Mouse (Mus musculus) heart, adult 8-10 months (tissue): Measurements from ENCODE around the gene AC129217.1. TPM values are rescaled to one million over a fixed set of nuclear protein-coding genes. Genes with fewer than 3 reads are reported as not detected.

ENCODE experiments used
- DNase-seq: peaks from one replicate; pipeline ENCODE4 v3.0.0; 2022; ENCODE audit warnings: low spot score
- microRNA-seq: library from miRNA; unstranded; fragments of <30 nt; microRNA quantifications from one replicate; pipeline ENCODE4 v1.2.0, GENCODE M21; 2022
- total RNA-seq, 4 experiments: library from RNA; stranded (reverse); gene quantifications; 2 replicates each; pipeline ENCODE4 v1.2.4; 2022

AC129217.1 gene
- total RNA-seq, 4 experiments from 2014 or later: 0.53 TPM; not detected in 3

DNA sequence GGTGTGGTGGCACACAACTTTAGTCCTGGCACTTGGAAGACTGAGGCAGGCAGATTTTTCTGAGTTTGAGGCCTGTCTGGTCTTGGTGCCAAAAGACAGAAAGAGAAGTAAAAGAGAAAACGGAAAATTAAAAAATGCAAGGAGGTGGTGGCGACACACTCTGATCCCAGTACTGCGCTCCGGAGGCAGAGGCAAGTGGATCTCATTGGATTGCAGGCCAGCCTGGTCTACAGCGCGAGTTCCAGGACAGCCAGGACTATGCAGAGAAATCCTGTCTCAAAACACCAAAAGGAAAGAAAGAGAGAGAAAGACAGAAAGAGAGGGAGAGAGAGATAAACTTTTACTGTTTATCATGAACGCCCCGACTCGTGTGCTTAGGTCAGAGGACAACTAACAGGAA lies 41.3 kb downstream of the AC129217.1 start:
- DNase-seq: no peak

DNA sequence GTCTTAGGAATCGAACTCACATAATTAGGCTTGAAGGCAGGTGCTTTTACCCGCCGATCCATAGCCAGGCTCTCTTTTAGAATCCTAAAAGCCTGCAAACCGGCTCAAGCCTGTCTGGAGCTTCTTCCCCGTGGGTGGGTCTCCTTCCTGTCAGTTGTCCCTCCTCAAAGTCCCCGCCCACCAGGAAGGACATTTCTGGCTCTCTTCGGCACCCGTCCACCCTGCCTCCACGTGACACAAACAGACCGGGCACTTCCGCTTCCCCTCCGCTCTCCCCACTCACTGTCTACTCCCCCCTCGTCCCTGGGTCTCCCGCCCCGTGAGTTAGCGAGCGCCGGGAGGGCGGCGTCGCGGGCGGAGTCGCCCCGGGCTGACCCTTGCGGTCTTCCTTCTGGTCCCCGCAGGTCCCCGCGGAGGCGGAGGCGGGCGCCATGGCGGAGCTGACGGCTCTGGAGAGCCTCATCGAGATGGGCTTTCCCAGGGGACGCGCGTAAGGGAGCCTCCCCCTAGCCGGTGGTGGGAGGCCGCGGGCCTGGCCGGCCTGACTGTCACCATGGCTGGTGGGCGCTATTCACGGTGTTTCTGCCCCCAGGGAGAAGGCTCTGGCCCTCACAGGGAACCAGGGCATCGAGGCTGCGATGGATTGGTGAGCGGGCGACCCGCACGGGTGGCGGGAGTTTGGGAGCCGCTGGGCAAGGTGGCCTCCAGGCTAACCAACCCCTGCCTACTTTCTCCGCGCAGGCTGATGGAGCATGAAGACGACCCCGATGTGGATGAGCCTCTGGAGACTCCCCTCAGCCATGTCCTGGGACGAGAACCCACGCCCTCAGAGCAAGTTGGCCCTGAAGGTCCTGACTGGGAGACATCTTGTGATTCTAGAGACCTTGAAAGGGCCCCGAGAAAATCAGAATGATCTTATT lies 42.0 kb downstream of the AC129217.1 start, which contains the start of gene Ubxn1:
TSS of gene Ubxn1 (plus strand) at position 230 of the 920 bp plus-strand sequence.
- DNase-seq: peak; percentile 99

GRCm38 (mm10) chr19:8872266-8872840 lies 42.8 kb downstream of the AC129217.1 start:
- DNase-seq: no peak

DNA sequence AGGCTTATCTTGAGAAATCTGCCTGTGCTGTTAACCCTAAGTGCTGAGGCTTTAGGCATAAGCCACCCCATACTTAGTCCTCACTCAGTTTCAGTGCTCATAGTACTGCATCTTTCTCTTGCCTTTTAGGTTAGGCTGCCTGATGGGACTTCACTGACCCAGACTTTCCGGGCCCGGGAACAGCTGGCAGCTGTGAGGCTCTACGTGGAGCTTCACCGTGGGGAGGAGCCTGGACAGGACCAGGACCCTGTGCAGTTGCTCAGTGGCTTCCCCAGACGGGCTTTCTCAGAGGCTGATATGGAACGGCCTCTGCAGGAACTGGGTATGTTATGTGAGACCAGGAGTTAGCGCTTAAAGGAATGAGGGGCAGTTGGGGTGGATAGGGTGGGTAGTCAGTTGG lies 45.5 kb downstream of the AC129217.1 start:
- DNase-seq: no peak

GRCm38 (mm10) chr19:8880311-8881033 lies 50.9 kb downstream of the AC129217.1 start, which contains the start of gene Uqcc3:
TSS of gene Uqcc3 (minus strand) at chr19:8880923.
- DNase-seq: peak; percentile 91

DNA sequence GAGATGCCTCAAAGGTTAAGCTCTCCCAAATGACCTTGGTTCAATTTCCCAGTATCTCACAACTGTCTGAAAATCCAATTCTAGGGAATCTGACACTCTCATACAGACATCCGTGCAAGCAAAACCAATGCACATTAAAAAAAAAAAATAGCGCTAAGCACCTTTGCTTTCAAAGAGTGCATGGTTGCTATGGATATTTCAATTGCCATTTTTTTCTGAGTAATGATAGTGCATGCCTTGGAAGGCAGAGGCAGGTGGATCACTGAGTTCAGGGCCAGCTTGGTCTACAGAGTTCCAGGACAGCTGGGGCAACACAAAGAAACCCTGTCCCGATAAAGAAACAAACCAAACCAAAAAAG lies 51.4 kb downstream of the AC129217.1 start:
- DNase-seq: no peak

DNA sequence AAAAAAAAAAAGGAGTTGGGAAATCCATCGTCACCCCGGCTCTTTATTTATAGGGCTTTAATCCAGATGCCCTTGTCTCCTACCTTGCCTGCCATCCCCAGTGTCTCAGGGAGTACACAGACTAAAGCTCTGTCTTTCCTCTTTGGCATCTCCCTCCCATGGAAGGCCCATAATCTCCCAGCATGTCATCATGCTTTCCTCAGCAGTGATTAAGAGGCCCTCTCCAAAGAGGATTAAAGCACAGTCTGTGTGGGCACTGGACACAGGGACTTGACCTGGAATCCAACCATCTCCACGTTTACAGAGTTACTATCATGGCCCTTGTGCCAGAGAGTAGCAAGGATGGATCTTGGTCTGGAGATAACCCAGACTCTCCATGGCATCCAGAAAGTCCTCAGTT lies 54.0 kb downstream of the AC129217.1 start, which contains the start of the genes Lbhd1 and Gm49403:
TSS of gene Lbhd1 (plus strand) at position 117 of the 400 bp plus-strand sequence.
TSS of gene Gm49403 (plus strand) at position 315 of the 400 bp plus-strand sequence.
- no peak for DNase-seq

DNA sequence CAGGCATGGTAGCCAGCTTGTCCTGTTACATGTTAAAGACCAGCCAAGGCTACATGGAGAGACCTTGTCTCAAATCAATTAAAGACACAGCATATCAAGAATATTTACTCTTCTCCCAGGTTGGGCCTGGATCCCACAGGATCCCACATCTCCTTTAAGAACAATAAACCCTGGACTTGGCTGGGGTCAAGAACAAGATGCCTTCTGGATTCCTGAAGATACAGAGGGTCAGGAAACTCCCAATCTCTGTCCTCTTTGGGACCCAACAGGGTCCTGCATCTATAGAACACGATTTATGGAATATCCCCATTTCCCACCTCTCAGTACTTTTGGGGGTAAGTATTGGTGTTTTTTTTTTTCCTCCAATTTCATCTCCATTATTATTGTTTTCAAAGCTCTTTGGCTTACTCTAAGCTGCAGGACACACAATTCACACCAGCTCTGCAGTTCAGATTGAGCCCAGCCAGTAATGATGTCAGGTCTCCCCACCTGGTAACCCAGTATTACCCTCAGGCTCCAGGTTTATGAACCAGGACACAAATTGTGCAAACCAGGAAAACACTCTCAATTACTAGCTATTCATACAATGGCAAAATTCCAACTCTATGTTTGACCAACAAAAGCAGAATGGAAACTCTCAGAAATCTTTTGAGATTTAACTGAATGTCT lies 57.5 kb downstream of the AC129217.1 start:
- DNase-seq: no peak

DNA sequence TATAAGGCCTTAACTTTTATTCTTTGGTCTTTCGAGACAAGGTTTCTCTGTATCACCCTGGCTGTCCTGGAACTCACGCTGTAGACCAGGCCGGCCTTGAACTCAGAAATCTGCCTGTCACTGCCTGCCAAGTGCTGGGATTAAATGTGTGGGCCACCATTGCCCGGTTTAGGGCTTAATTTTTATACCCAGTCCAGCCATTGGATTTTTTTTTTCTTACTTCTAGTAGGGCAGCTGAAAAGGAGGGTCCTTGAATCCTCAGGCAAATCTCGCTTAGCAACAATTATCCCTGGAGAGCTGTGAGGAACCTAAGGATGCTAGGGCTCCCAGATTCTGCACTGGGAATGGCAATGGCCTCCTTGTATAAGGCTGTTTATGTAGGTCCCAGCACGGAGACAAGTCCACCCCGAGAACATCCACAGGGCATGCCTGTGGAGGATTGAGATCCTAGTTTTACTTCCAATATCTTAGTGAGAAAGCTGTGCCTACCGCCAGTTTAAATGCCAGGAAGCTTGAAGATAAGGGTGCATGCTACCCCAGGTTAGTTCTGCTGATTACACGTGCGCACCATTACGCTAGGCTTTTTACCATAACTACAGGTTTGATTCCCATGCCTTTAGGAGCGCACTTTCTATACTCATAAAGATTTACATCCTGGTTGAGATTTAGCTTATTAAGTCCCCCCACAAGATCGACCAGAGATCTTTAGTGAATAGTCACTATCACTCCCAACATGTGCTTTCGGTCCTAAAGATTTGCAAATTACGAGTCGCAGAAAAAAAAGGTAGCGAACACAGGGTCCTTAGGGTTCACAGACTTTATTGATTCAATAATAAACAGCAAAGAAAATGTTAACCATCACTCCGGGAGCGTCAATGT lies 58.3 kb downstream of the AC129217.1 start:
- no peak for DNase-seq

DNA sequence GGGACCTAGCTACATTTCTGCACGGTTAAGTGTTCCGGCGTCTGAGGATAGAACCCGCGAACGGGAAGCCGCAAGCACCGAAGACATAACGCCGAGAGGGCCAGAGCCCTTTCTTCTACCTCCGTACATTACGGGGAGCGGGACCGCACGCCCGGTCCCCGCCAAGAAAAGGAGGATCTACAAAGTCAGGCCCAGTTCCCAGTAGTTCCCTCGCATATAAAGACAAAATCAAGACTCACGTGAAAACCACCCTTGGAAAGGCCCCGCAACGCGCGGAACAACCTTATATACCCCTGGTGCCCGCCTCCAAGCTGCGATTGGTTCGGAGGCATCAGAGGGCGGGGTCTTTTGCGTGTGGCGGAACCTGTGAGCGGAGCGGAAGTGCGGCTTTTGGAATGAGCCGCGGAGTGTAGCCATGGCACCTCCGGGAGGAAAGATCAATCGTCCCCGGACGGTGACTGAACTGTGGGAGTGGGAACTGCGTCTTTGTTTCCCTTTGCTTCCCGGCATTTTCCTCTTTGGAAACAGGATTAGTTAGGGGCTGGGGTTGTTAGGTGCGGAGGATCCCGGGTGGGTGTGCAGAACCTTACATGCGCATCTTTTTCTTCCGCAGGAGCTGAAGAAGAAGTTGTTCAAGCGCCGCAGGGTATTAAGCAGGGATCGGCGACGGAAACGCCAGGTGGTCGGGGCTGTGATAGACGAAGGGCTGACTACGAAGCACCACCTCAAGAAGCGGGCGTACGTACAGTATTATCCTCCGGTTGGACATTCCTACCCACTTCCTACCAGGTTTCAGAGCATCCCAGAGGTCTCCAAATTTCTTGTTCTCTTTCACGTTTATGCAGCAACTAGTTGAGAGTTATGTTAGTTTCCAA lies 59.2 kb downstream of the AC129217.1 start, which contains the start of the genes 1810009A15Rik and Gm49416:
TSS of gene 1810009A15Rik (plus strand) at position 343 of the 875 bp plus-strand sequence.
TSS of gene Gm49416 (plus strand) at position 416 of the 875 bp plus-strand sequence.
- peak; percentile 95 for DNase-seq

Small RNA genes within 50 kb of the gene (microRNA-seq; reads per million reads assigned to microRNA genes)
- gene Mir5136: not detected

Other genes starting within 250 kb of the AC129217.1 start
- gene Slc22a8, start 238.5 kb upstream of the AC129217.1 start, total RNA-seq: under 1 TPM in 1 of 4 experiments, not detected in 3; 0.25 TPM
- gene Slc22a6, start 211.7 kb upstream of the AC129217.1 start, total RNA-seq: not detected
- gene Chrm1, start 166.0 kb upstream of the AC129217.1 start, total RNA-seq: under 1 TPM in 2 of 4 experiments, not detected in 2; 0.09 TPM
- 10 to 100 TPM; 39.5 to 43.6 (median 41.9) TPM for gene Slc3a2, start 106.4 kb upstream of the AC129217.1 start, total RNA-seq
- gene Wdr74, start 93.9 kb upstream of the AC129217.1 start, total RNA-seq: 10 to 100 TPM; 16.1 to 19.6 (median 17.5) TPM
- not detected for gene 1700092M07Rik, start 89.1 kb upstream of the AC129217.1 start, total RNA-seq
- gene Stx5a, start 88.4 kb upstream of the AC129217.1 start, total RNA-seq: 10 to 100 TPM; 20.9 to 27.3 (median 25.4) TPM
- gene Nxf1, start 72.7 kb upstream of the AC129217.1 start, total RNA-seq: 10 to 100 TPM; 30.3 to 42.0 (median 33.7) TPM
- gene Tmem223, start 58.8 kb upstream of the AC129217.1 start, total RNA-seq: 100 to 1,000 TPM; 111 to 137 (median 125) TPM
- 10 to 100 TPM; 18.2 to 21.5 (median 19.5) TPM for gene Tmem179b, start 55.3 kb upstream of the AC129217.1 start, total RNA-seq
- gene Taf6l, start 43.4 kb upstream of the AC129217.1 start, total RNA-seq: 1 to 10 TPM; 5.4 to 9.0 (median 7.7) TPM
- 10 to 100 TPM; 52.1 to 60.7 (median 55.4) TPM for gene Polr2g, start 31.2 kb upstream of the AC129217.1 start, total RNA-seq
- 1 to 10 TPM; 1.2 to 2.5 (median 1.5) TPM for gene Zbtb3, start 27.2 kb upstream of the AC129217.1 start, total RNA-seq
- 10 to 100 TPM; 13.7 to 16.4 (median 14.9) TPM for gene Ttc9c, start 10.4 kb upstream of the AC129217.1 start, total RNA-seq
- gene Hnrnpul2, start 9.8 kb upstream of the AC129217.1 start, total RNA-seq: 10 to 100 TPM; 46.0 to 48.9 (median 46.9) TPM
- 10 to 100 TPM; 21.2 to 28.1 (median 24.2) TPM for gene Bscl2, start 7.7 kb downstream of the AC129217.1 start, total RNA-seq
- gene Gng3, start 9.4 kb downstream of the AC129217.1 start, total RNA-seq: under 1 TPM in 1 of 4 experiments, not detected in 3; 0.22 TPM
- gene Lrrn4cl, start 21.0 kb downstream of the AC129217.1 start, total RNA-seq: 1 to 10 TPM; 3.4 to 4.7 (median 3.9) TPM
- 100 to 1,000 TPM; 122 to 127 (median 125) TPM for gene Ubxn1, start 41.7 kb downstream of the AC129217.1 start, total RNA-seq
- gene Uqcc3, start 51.1 kb downstream of the AC129217.1 start, total RNA-seq: 10 to 100 TPM; 47.8 to 65.1 (median 52.0) TPM
- gene Lbhd1, start 54.0 kb downstream of the AC129217.1 start, total RNA-seq: 1 to 10 TPM; 1.8 to 6.1 (median 4.4) TPM
- gene Gm49403, start 54.2 kb downstream of the AC129217.1 start, total RNA-seq: not detected
- gene 1810009A15Rik, start 59.1 kb downstream of the AC129217.1 start, total RNA-seq: 10 to 100 TPM; 11.8 to 29.9 (median 21.1) TPM
- 1 to 10 TPM; 3.6 to 5.3 (median 4.6) TPM for gene Gm49416, start 59.2 kb downstream of the AC129217.1 start, total RNA-seq
- gene Ints5, start 63.2 kb downstream of the AC129217.1 start, total RNA-seq: 10 to 100 TPM; 11.0 to 12.0 (median 11.2) TPM
- gene Ganab, start 68.3 kb downstream of the AC129217.1 start, total RNA-seq: 10 to 100 TPM; 45.5 to 49.6 (median 47.2) TPM
- gene B3gat3, start 90.6 kb downstream of the AC129217.1 start, total RNA-seq: 10 to 100 TPM; 39.3 to 41.5 (median 40.6) TPM
- 10 to 100 TPM; 22.0 to 37.5 (median 28.1) TPM for gene Rom1, start 99.6 kb downstream of the AC129217.1 start, total RNA-seq
- 1 to 10 TPM; 7.2 to 9.1 (median 7.5) TPM for gene Eml3, start 99.8 kb downstream of the AC129217.1 start, total RNA-seq
- 10 to 100 TPM; 28.2 to 33.7 (median 30.4) TPM for gene Mta2, start 112.1 kb downstream of the AC129217.1 start, total RNA-seq
- gene Tut1, start 124.1 kb downstream of the AC129217.1 start, total RNA-seq: 10 to 100 TPM in 1 of 4 experiments, 1 to 10 TPM in 3; 8.1 to 10.3 (median 8.6) TPM
- gene Eef1g, start 137.3 kb downstream of the AC129217.1 start, total RNA-seq: 100 to 1,000 TPM; 209 to 232 (median 227) TPM
- 100 to 1,000 TPM; 332 to 446 (median 375) TPM for gene Ahnak, start 159.5 kb downstream of the AC129217.1 start, total RNA-seq